Mouse (Mus musculus) forebrain, embryonic 10.5 days (tissue): ENCODE measurements around the gene Lce1f. TPM values are rescaled to one million over a fixed set of nuclear protein-coding genes. Genes with fewer than 3 reads are reported as not detected.

Experiments used
- polyA plus RNA-seq: library from polyadenylated mRNA; unstranded; fragments of >200 nt; fragmentation: Nextera tagmentation; extraction: Ambion mirVana; gene quantifications from 2 replicates; pipeline ENCODE4 v1.2.1, GENCODE M21; 2016

Gene Lce1f
- polyA plus RNA-seq, 1 experiment from 2014 or later, result not detected

Other genes with a start within 250 kb of the Lce1f start
- gene Sprr1a, start 234.5 kb downstream of the Lce1f start, polyA plus RNA-seq, result not detected in 2 replicates
- gene Sprr4, start 219.9 kb downstream of the Lce1f start, polyA plus RNA-seq, result not detected in 2 replicates
- not detected in 2 replicates for gene 2310046K23Rik, start 185.8 kb downstream of the Lce1f start, polyA plus RNA-seq
- not detected in 2 replicates for gene Ivl, start 146.6 kb downstream of the Lce1f start, polyA plus RNA-seq
- gene Smcp, start 131.4 kb downstream of the Lce1f start, polyA plus RNA-seq, result not detected in 2 replicates
- gene 2210017I01Rik, start 112.9 kb downstream of the Lce1f start, polyA plus RNA-seq, result not detected in 2 replicates
- gene Lce6a, start 98.7 kb downstream of the Lce1f start, polyA plus RNA-seq, result not detected in 2 replicates
- gene Lce1a1, start 72.0 kb downstream of the Lce1f start, polyA plus RNA-seq, result not detected in 2 replicates
- gene Lce1b, start 63.4 kb downstream of the Lce1f start, polyA plus RNA-seq, result not detected in 2 replicates
- gene Lce1a2, start 50.0 kb downstream of the Lce1f start, polyA plus RNA-seq, result not detected in 2 replicates
- gene Lce1c, start 41.1 kb downstream of the Lce1f start, polyA plus RNA-seq, result not detected in 2 replicates
- gene Lce1d, start 33.1 kb downstream of the Lce1f start, polyA plus RNA-seq, result not detected in 2 replicates
- not detected in 2 replicates for gene Lce1e, start 11.3 kb downstream of the Lce1f start, polyA plus RNA-seq
- not detected in 2 replicates for gene Gm38119, start 18.7 kb upstream of the Lce1f start, polyA plus RNA-seq
- gene Lce1g, start 32.0 kb upstream of the Lce1f start, polyA plus RNA-seq, result not detected in 2 replicates
- not detected in 2 replicates for gene Lce1h, start 44.7 kb upstream of the Lce1f start, polyA plus RNA-seq
- gene Lce1i, start 58.5 kb upstream of the Lce1f start, polyA plus RNA-seq, result not detected in 2 replicates
- not detected in 2 replicates for gene Lce1j, start 70.2 kb upstream of the Lce1f start, polyA plus RNA-seq
- gene Lce1k, start 87.5 kb upstream of the Lce1f start, polyA plus RNA-seq, result not detected in 2 replicates
- not detected in 2 replicates for gene Kprp, start 106.9 kb upstream of the Lce1f start, polyA plus RNA-seq
- not detected in 2 replicates for gene Lce1l, start 130.9 kb upstream of the Lce1f start, polyA plus RNA-seq
- gene 2310050C09Rik, start 149.9 kb upstream of the Lce1f start, polyA plus RNA-seq, result not detected in 2 replicates
- not detected in 2 replicates for gene Lce3a, start 205.9 kb upstream of the Lce1f start, polyA plus RNA-seq
- gene Lce3b, start 212.6 kb upstream of the Lce1f start, polyA plus RNA-seq, result not detected in 2 replicates
- gene Lce3c, start 224.1 kb upstream of the Lce1f start, polyA plus RNA-seq, result not detected in 2 replicates
- gene Lce3d, start 237.0 kb upstream of the Lce1f start, polyA plus RNA-seq, result not detected in 2 replicates
- not detected in 2 replicates for gene Lce3e, start 246.7 kb upstream of the Lce1f start, polyA plus RNA-seq